Mouse (Mus musculus) frontal cortex, adult 2 months (tissue): ENCODE measurements at regions not wholly inside any gene's neighbourhood (a gene's known extent, or its start where the extent isn't known, plus 50 kb on each side); places are given as distances from the start of the nearest gene placed in this dataset.

Experiments used
- DNase-seq, 2 experiments: peaks; one replicate each; pipeline ENCODE4 v3.0.0; 2022; ENCODE audit warnings: low spot score in 1 of 2; ENCODE audit errors: extremely low spot score in 1 of 2

DNA sequence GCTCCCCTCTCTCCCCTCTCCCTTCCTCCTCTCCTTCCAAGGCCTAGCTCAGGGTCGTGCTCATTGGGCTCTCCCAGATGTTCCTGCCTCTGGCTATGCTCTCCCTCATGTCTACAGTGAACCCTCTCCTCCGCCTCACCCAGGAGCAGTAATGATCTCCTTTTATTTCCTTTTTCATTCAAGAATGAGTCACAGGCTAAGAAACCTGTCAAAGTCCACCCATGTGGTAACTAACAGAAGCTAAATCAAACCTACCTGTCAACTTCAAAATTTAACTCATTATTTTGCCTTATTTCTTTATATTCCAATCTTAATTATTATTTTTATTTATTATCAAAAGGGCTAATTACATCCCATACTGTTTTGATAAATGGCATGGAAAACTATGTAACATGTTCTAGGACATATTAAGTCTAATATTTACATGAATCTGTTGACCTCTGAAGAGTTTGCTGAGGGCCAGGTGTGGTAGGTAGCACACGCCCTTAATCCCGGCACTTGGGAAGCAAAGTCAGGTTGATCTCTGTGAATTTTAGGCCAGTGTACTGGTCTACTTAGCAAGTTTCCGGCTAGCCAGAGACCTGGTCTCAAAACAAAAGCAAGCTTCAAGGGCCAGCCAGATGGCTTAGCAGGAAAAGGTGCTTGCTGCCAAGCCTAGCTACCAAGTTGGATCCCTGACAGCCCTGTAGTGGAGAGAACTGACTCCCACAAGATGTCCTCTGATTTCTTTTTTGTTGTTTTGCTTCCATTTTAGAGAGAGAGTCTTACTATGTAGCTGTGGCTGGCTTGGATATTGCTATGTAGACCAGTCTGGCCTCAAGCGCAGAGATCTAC lies 51.9 kb upstream of the Slc16a1 start:
- peak in 1 of 2 experiments; percentile 33 for DNase-seq

DNA sequence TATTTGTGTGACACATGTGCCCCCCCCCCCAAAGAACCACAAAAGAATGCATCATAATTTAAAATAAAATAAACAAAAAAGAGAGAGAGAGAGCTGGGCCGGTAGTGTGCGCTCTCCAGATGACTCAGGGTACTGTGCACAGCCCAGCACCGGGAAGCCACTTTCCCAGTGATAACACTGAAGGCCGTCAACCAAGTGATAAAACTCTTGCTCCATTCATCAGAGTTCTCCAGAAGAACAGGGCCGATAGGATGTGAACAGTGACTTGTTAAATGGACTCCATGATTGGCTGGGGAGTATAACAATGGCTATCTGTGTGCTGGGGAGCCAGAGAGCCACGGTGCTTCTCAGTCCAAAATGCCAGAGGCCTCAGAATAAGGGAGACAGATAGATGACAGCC lies 53.2 kb upstream of the Slc16a1 start:
- DNase-seq: no peak

DNA sequence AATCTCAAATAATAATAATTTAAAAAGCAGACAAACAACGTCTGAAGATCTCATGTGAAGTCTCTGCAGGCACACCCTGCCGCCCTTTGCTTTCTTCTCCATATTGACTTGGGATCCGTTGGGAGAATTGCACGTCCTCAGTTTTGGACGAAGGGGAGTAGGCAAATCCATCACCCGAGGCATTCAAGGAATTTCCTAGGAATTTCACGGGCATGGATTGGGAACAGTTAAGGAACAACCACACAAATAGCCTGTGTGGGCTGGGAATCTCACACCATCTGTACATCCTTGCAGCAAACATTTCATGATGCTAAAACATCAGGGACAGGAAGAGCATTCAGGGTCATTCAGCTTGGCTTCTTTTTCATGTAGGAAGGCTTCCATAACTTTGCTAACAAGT lies 55.2 kb upstream of the Slc16a1 start:
- no peak for DNase-seq

GRCm38 (mm10) chr3:104582521-104582920 lies 55.9 kb upstream of the Slc16a1 start:
- DNase-seq: no peak

DNA sequence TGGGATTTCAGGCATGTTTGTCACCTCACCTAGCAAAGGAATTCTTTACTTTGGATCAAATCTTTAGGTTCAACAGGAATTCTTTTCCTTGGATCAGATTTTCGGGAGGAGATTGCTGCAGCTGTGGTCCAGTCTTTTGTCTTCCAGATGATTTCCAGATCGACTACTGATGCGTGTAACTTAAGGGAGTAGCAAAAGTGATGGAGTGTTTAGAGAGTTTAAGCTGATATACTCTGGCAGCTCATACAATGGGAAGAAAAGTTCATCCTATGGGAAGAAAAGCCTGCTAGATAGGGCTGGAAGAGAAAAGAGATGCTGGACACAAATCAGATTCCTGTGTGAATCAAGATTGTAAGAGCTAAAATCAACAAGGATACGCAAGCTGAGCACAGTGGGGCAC lies 59.3 kb upstream of the Slc16a1 start:
- DNase-seq: no peak

DNA sequence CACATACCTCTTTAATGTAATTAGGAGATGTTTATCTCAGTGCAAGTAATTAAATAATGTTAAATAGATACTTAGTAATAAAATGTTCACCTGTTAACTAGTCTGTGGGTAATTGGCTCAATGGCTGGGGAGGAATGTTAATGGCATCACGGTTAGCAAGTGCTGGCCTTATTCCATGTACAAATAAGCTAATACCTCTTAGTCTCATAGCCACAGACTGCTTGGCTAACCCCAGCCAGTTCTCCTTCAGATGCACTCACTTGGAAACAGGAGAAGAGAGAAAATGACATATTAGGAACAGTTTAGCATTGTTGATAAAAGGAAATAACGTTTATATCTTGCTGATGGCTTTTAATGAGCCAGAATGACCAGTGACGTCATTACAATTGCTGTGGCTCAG lies 60.1 kb upstream of the Slc16a1 start:
- DNase-seq: no peak

GRCm38 (mm10) chr3:104577228-104577927 lies 61.1 kb upstream of the Slc16a1 start:
- no peak for DNase-seq

DNA sequence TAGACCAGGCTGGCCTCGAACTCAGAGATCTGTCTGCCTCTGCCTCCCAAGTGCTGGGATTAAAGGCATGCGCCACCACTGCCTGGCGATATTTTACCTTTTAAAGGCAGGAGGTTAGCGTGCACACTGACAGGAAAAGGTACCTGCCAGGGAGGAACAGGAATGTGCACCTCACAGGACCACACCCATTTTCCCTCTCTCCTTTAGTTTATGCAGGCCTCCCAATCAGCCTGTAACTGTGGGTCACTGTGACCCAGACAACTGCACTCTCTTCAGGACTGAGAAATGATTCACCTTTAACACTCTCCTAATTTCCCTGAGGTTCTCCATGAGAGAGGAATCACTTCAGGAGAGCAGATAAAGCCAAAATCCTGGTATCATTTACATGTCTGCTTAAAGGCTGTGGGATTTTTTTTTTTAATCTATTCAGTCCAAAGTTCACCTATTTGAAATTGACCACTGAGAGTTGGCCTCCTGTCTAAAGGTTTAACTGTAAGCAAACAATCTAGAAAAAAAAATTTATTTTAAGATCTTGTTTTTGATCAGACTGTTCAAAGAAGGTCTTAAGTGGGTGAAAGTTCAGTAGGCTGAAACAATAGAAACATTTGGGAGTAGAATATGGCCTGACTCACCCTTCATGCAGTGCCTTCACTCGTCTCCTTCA lies 61.7 kb upstream of the Lrig2 start:
- no peak for DNase-seq

DNA sequence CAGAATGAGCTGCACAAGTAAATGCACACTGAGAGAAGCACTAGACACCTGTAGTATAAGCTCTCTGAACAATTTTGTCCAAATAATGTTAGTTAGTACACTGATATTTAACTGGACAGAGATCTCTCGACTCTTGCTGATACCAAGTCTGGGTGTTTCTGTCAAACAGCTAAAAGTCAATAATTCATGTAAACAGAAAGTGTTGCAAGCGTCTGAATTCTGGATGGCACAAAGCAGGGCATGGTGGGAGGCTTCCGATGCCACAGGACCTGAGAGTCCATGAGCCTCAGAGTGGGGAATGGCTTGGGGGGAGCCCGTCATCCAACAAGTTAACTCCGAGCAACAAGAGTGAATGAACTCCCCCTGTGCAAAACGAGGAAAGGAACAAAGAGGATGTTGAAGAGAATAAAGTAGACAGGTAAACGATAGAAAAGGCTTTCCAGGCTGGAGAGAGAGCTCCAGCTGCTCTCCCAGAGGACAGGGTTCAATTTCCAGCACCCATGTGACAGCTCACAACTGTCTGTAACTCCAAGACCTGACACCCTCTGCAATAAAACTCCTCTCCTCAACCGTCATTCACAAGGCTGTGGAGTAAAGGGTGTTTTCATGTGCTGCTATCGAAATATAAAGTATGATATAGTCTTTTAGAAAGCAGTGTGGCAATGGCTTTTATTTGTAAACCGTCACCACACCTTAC lies 60.4 kb upstream of the Lrig2 start:
- no peak for DNase-seq

GRCm38 (mm10) chr3:104565423-104566230 lies 53.9 kb upstream of the Lrig2 start:
- no peak for DNase-seq

- DNase-seq: no peak
These were observed 53.1 kb upstream of the Lrig2 start for GRCm38 (mm10) chr3:104564857-104565256.

DNA sequence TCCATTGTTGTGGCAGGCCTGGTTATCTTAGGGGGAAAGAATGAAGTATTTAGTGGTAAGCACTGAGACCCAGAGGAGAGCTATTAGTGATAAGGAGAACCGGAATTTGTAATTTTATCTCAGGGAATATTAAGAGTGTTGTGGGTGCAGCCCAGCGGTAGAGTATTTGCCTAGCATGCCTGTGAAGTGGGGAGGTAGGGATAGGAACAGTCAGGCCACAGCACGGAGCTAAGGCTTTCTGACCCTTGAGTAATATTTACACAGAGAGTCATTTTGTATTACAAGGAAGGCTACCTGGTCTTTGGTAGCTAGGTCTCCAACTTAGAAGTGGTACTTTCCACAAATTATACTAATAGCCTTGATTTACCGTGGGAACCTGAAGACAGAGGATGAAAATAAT lies 49.8 kb upstream of the Lrig2 start:
- no peak for DNase-seq
